Mouse (Mus musculus) megakaryocyte progenitor cell, adult 5-6 weeks (primary cell): ENCODE measurements around the gene Ppan. TPM values are rescaled to one million over a fixed set of nuclear protein-coding genes. Genes with fewer than 3 reads are reported as not detected.

Source experiments
- ATAC-seq: replicated peaks from 2 replicates; pipeline ENCODE4 v1.8.0; 2016; ENCODE audit warnings: mild to moderate bottlenecking, moderate TSS enrichment, inconsistent platforms; ENCODE audit not compliant: poor library complexity
- total RNA-seq, 2 experiments: library from RNA; stranded (forward) in 1 of 2; stranded (reverse) in 1 of 2; fragments of 157-497, 149-512 nt in 1 of 2; fragments of 200-1000 nt in 1 of 2; gene quantifications; 2 replicates each; pipeline versions ENCODE4 v1.2.3 to v1.2.4; 2015 to 2017

The Ppan gene
- total RNA-seq, 2 experiments from 2014 or later, result 46.8 to 147 TPM

GRCm38 (mm10) chr9:20878041-20878709 lies 9.8 kb upstream of the Ppan start:
- peak; percentile 85 for ATAC-seq

DNA sequence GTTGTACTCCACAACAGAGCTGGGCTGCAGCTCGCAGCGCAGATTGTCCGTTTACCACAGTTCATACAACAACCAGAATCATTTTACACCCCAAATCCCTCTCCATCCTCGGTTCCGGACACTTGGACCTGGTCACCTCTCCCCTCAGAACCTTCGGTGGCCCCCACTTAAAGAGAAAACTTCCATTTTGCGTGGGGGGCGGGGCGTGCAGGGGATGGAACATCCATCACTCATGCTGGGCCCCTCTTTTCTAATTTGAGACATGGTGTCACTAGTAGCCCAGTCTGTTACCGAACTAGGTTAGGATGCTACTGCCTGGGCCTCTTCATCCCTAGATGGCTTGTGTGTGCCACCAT lies 9.3 kb upstream of the Ppan start:
- peak; percentile 5; the same call in 1 of the 2 replicates for ATAC-seq

GRCm38 (mm10) chr9:20879097-20879792 lies 8.7 kb upstream of the Ppan start, which contains the start of gene Angptl6:
Angptl6 (minus strand) TSS chr9:20879727.
- no peak for ATAC-seq

- no peak for ATAC-seq
These were observed 1.4 kb upstream of the Ppan start for GRCm38 (mm10) chr9:20886563-20886962.

GRCm38 (mm10) chr9:20887191-20887590 lies 784 bp upstream of the Ppan start:
- no peak for ATAC-seq

DNA sequence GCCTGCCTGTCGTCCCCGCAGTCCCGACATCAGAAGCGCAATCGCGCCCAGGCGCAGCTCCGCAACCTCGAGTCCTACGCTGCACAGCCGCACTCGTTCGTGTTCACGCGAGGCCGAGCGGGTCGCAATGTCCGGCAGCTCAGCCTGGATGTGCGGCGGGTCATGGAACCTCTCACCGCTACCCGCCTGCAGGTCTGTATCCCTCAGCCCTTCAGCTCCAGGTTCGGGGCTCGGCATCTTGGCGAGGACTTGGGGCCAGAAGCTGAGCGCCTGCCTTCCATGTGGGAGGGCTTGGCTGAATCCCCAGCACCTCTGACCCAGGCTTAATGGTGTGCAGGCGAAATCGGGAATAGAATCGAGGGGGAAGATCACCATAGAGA lies 401 bp downstream of the Ppan start:
- ATAC-seq, result no peak; the same call in none of the 2 replicates

DNA sequence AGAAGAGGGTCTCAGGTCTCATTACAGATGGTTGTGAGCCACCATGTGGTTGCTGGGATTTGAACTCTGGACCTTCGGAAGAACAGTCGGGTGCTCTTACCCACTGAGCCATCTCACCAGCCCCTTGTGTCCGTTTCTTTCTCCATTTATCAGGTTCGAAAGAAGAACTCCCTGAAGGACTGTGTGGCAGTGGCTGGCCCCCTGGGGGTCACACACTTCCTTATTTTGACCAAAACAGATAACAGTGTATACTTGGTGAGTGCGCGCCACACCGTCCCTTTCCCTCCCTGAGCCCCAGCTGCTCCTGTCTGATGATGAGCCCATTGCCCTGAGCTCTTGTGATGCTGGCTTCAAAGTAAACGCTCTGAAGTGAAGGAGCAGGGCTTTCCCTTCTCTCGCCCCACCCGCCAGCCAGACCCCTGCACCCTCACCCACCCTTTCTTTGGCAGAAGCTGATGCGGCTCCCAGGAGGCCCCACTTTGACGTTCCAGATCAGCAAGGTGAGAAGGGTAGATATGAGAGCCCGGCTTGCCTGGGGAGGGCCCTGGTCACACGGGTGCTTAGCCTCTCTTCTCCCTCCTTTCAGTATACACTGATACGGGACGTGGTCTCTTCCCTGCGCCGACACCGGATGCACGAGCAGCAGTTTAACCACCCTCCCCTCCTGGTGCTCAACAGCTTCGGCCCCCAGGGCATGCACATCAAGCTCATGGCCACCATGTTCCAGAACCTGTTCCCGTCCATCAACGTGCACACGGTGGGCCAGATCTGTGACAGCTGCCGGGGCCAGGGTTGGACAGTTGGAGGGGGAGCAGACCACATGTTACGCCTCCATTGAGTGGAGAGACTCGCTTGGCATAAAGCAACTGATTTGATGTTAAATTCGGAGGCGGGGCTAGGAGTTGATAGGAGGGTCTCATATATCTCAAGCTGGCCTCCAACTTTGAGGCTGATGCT lies 1.5 kb downstream of the Ppan start:
- ATAC-seq, result peak; percentile 26

GRCm38 (mm10) chr9:20890411-20890810 lies 2.4 kb downstream of the Ppan start:
- no peak for ATAC-seq

DNA sequence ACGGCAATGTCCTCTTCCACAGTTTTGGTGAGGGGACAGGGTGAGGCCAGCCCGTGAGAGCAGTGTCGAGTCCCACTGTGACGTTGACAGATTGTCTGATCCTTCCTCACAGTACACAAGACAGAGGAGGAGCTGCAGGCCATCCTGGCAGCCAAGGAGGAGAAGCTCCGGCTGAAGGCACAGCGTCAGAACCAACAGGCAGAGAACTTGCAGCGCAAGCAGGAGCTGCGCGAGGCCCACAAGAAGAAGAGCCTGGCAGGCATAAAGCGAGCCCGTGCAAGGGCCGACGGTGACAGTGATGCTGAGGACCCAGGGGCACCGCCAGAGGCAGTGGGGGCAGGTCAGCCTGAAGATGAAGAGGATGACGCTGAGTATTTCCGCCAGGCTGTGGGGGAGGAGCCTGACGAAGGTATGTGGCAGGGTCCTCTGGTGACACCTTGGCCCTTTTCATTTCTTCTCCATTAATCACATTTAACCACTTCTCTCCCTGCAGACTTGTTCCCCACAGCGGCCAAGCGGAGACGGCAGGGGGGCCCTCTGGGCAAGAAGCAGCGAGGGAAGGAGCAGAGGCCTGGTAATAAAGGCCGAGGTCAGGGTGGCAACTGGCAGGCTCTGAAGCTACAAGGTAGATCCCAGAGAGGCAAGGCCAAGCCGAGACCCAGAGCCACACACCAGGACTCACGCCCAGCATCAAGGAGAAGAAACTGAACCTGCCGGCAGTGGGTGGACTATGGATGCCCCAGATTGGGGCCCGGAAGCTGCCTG lies 3.5 kb downstream of the Ppan start:
- no peak for ATAC-seq

DNA sequence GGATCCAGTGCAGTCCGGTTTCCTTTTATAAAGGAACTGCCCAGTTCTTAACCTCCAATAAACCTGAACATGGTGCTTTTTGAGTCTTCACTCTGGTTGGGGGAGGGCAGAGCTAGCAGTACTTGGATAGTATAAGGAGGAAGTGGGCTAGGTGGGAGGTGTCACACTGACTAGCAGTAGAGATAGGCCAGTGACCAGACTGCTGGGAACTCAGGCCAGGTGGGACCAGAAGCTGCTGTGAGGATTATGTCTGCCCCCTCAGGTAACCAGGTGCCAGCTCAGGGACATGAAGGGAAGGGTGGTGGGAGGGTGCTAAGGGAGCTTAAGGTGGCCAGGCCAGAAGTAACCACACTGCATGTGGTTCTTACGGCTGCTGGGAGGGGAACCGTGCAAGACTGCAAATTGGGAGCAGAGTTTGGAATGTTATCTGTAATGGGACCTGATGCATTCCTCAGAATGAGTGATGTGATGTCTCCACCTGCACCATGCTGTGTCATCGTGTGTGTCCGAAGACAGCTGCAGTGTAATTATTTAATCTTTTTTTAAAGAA lies 4.2 kb downstream of the Ppan start:
- ATAC-seq, result no peak

GRCm38 (mm10) chr9:20893069-20893468 lies 5.1 kb downstream of the Ppan start:
- no peak for ATAC-seq

GRCm38 (mm10) chr9:20893590-20894343 lies 5.8 kb downstream of the Ppan start:
- no peak for ATAC-seq

- ATAC-seq, result no peak
These were observed 6.7 kb downstream of the Ppan start for GRCm38 (mm10) chr9:20894629-20895028.

DNA sequence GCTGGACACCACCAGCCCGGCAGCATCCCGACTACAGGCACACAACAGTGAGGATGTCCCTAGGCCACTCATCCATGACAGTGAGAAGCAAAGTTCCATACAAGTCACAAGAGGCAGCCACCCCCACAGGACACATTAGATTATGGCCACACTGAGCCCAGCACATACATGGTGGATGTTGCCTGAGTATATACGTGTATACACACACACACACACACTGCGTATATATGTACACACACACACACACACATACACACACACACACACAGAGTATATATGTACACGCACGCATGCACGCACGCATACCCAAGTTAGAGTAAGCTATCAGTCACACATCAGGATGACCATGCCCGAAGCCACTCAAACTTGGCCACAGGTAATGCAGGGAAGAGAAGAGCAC lies 7.4 kb downstream of the Ppan start:
- no peak for ATAC-seq

DNA sequence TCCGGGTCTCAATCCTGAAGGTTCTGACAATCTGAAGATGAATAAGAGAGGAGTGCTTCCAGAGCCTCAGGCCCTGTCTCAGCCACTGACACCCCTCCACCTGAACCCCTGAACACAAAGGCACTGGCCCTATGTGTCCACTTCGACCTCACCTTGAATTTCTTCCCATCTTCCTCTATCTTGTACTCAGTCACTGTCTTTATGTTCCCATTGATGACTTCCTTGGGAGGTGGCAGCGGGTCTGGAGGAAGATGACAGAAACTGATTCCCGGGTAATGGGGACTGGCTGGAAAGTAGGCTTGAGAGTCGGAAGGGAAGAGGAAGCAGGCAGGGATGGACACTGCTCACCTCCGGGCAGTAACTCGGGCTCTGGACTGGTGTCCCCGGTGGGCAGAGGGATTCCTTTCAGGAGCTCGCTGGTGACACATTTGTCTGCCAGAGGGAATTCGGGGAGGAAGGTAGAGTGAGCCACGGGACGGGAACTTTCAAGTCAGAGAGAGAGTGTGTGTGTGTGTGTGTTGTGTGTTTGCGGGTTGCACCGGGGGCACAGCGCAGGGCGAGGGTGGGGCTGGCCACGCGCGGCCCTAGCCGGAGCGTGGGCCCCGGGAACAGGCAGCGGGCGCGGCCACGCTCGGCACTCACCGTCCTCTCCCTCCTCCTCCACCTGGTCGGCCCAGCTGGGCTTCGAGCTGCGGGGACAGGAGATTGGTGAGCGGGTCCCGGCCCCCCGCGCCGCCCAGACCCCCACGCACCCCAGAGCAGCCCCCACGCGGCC lies 9.9 kb downstream of the Ppan start:
- 0 out of 2 replicates have a peak, but pooled peaks have one; percentile 1 for ATAC-seq

DNA sequence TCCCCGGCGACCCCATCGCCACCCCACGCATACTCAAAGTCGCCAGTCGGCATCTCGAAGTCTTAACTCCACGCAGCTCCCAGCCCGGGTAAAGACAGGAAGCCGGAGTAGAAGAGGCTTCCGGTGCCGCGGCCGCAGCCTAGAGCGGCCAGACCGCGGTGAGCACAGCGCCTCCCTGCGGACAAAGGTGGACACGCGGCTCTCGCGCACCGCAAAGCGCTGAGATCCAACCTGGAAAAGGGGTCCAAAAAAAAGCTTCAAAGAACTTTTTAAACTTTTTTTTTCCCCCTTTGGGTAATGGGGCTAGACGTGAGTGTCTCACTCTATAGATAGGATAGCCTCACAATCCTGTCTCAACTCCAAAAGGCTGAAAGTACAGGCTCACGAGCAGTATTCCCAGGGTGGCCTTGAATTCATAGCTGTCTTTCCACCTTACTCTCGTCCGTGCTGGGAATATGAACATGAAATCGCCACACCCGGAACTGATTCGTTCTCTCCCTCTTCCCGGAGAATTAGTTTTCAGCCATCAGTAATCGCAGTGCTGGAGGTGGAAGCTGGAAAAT lies 10.6 kb downstream of the Ppan start, which contains the start of gene Eif3g:
Gene Eif3g (minus strand): TSS at position 113 of the 563 bp plus-strand sequence.
- peak; percentile 82 for ATAC-seq

DNA sequence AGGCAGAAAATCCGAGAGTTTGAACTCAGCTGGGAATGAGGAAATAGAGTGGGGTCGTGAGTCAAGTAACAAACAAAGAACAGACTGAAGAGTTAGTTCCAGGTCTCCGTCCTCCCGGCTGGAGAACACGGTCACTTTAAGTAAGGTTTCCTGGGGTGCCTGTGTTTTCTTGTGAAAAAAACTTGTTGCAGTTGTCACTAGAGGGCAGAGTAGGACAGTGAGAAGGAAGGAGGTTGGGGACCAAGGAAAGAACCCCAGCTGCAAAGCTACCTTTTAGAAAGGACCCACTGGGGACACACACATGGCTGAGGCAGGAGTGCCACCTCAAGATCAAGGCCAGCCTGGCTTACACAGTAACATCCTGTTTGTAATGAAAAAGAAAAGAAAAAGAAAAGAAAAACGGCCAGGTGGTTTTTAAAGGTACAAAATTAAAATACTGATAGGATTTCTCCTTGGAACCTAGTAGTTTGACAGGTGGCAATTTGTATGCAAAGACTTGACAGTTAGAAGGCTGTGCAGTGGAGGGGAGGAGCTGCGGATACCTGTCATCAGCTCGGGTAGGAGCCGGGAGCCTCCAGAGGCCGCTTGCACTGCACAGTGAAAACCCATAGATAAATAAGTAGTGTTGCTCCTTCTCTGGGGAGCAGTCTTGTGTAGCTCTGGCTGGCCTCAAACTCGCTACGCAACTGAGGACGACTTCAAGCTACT lies 13.6 kb downstream of the Ppan start:
- ATAC-seq, result peak; percentile 62

GRCm38 (mm10) chr9:20902174-20902491 lies 14.2 kb downstream of the Ppan start:
- peak; percentile 51 for ATAC-seq
